Mouse (Mus musculus): ENCODE data around the gene Pced1a.

DNA sequence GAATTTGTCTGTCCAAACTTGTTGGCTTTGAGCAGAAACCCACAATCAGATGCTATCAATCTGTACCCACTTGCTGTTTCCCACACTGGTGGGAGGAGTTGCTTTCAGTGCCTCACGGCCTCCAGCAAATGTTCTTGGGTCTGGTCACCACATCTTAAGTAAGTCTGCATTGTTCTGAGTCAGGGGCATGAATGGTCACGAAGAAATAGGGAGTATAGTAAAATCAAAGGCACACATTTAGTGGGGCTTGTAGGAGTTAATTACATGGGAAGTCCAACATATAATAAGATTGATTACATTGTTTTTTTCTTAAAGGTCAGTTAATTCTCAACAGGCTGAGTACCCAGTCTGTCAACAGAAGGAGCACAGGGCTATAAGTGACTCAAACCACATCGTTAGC, 41.3 kb downstream of the Pced1a start:
- TF ChIP-seq GATA1 (IDR thresholded peaks at IDR 0.05; ENCODE audit: low read length) (no peak), TAL1 (IDR thresholded peaks at IDR 0.05; ENCODE audit: low read length) (no peak)

Measured in erythroblast, embryonic 14.5 days (primary cell).